Mouse (Mus musculus): ENCODE measurements around the gene Cavin4. TPM values are rescaled to one million over a fixed set of nuclear protein-coding genes. Genes with fewer than 3 reads are reported as not detected.

Gene Cavin4
- polyA plus RNA-seq, 1 experiment from 2014 or later = 0.15 TPM

GRCm38 (mm10) chr4:48633529-48633928, 29.8 kb upstream of the Cavin4 start:
- no peaks in the 10 kb centered on the region for H3K27me3 ChIP-seq (replicated peaks; ENCODE audit: control insufficient read depth, insufficient read depth, low read length)
- DNase-seq (ENCODE audit: low spot score) (no peak), ATAC-seq (replicated peaks; ENCODE audit: low FRiP score) (no peak)
- 80% methylated on average over 6 of the region's 6 CpGs for WGBS
- no peak overlapping the region for H3K4me2 ChIP-seq
- no peak overlapping the region for H3K4me3 ChIP-seq (ENCODE audit: low read depth, low read length)
- H3K36me3 ChIP-seq (ENCODE audit: control insufficient read depth, insufficient read depth, low read length) = 0 out of 2 replicates have a peak, but pooled peaks cover 5% of the 10 kb centered on the region
- H3K27ac ChIP-seq (ENCODE audit: low read depth, low read length) = no peak overlapping the region
- H3K9ac ChIP-seq (ENCODE audit: low read depth, low read length) = no peak overlapping the region
- H3K9me3 ChIP-seq (ENCODE audit: control insufficient read depth, low read length) = no peaks in the 10 kb centered on the region
- H3K4me1 ChIP-seq (replicated peaks; ENCODE audit: control insufficient read depth, insufficient read depth, low read length) = no peaks in the 10 kb centered on the region; the same call in 1 of the 2 replicates

GRCm38 (mm10) chr4:48634058-48634457, 29.3 kb upstream of the Cavin4 start:
- Histone ChIP-seq H3K4me3 (ENCODE audit: low read depth, low read length) (no peak overlapping the region), H3K9ac (ENCODE audit: low read depth, low read length) (no peak overlapping the region), H3K4me1 (replicated peaks; ENCODE audit: control insufficient read depth, insufficient read depth, low read length) (no peaks in the 10 kb centered on the region; the same call in 1 of the 2 replicates), H3K4me2 (no peak overlapping the region), H3K27ac (ENCODE audit: low read depth, low read length) (no peak overlapping the region), H3K9me3 (ENCODE audit: control insufficient read depth, low read length) (no peaks in the 10 kb centered on the region), H3K27me3 (replicated peaks; ENCODE audit: control insufficient read depth, insufficient read depth, low read length) (no peaks in the 10 kb centered on the region), H3K36me3 (ENCODE audit: control insufficient read depth, insufficient read depth, low read length) (0 out of 2 replicates have a peak, but pooled peaks cover 4% of the 10 kb centered on the region)
- WGBS = 80% methylated on average over 2 of the region's 2 CpGs
- ATAC-seq (replicated peaks; ENCODE audit: low FRiP score) = no peak
- DNase-seq (ENCODE audit: low spot score) = no peak

- H3K27me3 ChIP-seq (replicated peaks; ENCODE audit: control insufficient read depth, insufficient read depth, low read length) = no peaks in the 10 kb centered on the region
- no peak overlapping the region for H3K9ac ChIP-seq (ENCODE audit: low read depth, low read length)
- H3K4me2 ChIP-seq = no peak overlapping the region
- no peak overlapping the region for H3K4me3 ChIP-seq (ENCODE audit: low read depth, low read length)
- ATAC-seq (replicated peaks; ENCODE audit: low FRiP score) (no peak), DNase-seq (ENCODE audit: low spot score) (no peak)
- 93% methylated on average over 13 of the region's 13 CpGs for WGBS
- H3K9me3 ChIP-seq (ENCODE audit: control insufficient read depth, low read length) = no peaks in the 10 kb centered on the region
- H3K36me3 ChIP-seq (ENCODE audit: control insufficient read depth, insufficient read depth, low read length) = no peaks in the 10 kb centered on the region; the same call in 1 of the 2 replicates
- no peak overlapping the region for H3K27ac ChIP-seq (ENCODE audit: low read depth, low read length)
- H3K4me1 ChIP-seq (replicated peaks; ENCODE audit: control insufficient read depth, insufficient read depth, low read length) = no peaks in the 10 kb centered on the region
Observed at GRCm38 (mm10) chr4:48636831-48637230, 26.5 kb upstream of the Cavin4 start.

GRCm38 (mm10) chr4:48638132-48638531, 25.2 kb upstream of the Cavin4 start:
- no peak overlapping the region for H3K4me3 ChIP-seq (ENCODE audit: low read depth, low read length)
- no peak overlapping the region for H3K4me2 ChIP-seq
- H3K9me3 ChIP-seq (ENCODE audit: control insufficient read depth, low read length) = no peaks in the 10 kb centered on the region
- 69% methylated on average over 10 of the region's 10 CpGs for WGBS
- H3K27ac ChIP-seq (ENCODE audit: low read depth, low read length) = no peak overlapping the region
- H3K9ac ChIP-seq (ENCODE audit: low read depth, low read length) = no peak overlapping the region
- H3K36me3 ChIP-seq (ENCODE audit: control insufficient read depth, insufficient read depth, low read length) = no peaks in the 10 kb centered on the region; the same call in 1 of the 2 replicates
- H3K27me3 ChIP-seq (replicated peaks; ENCODE audit: control insufficient read depth, insufficient read depth, low read length) = no peaks in the 10 kb centered on the region
- no peaks in the 10 kb centered on the region for H3K4me1 ChIP-seq (replicated peaks; ENCODE audit: control insufficient read depth, insufficient read depth, low read length)
- no peak for ATAC-seq (replicated peaks; ENCODE audit: low FRiP score)
- no peak for DNase-seq (ENCODE audit: low spot score)

GRCm38 (mm10) chr4:48639503-48639902, 23.8 kb upstream of the Cavin4 start:
- ATAC-seq (replicated peaks; ENCODE audit: low FRiP score) (no peak), DNase-seq (ENCODE audit: low spot score) (no peak)
- H3K9me3 ChIP-seq (ENCODE audit: control insufficient read depth, low read length) = no peaks in the 10 kb centered on the region
- no peaks in the 10 kb centered on the region; the same call in 1 of the 2 replicates for H3K36me3 ChIP-seq (ENCODE audit: control insufficient read depth, insufficient read depth, low read length)
- H3K27me3 ChIP-seq (replicated peaks; ENCODE audit: control insufficient read depth, insufficient read depth, low read length) = no peaks in the 10 kb centered on the region
- no peak overlapping the region for H3K27ac ChIP-seq (ENCODE audit: low read depth, low read length)
- no peak overlapping the region for H3K4me2 ChIP-seq
- H3K9ac ChIP-seq (ENCODE audit: low read depth, low read length) = no peak overlapping the region
- no peaks in the 10 kb centered on the region for H3K4me1 ChIP-seq (replicated peaks; ENCODE audit: control insufficient read depth, insufficient read depth, low read length)
- 96% methylated on average over 17 of the region's 17 CpGs for WGBS
- no peak overlapping the region for H3K4me3 ChIP-seq (ENCODE audit: low read depth, low read length)

- H3K27me3 ChIP-seq (replicated peaks; ENCODE audit: control insufficient read depth, insufficient read depth, low read length) = no peaks in the 10 kb centered on the region
- ATAC-seq (replicated peaks; ENCODE audit: low FRiP score) (no peak), DNase-seq (ENCODE audit: low spot score) (no peak)
- H3K27ac ChIP-seq (ENCODE audit: low read depth, low read length) = no peak overlapping the region
- H3K4me2 ChIP-seq = no peak overlapping the region
- peaks cover 4% of the 10 kb centered on the region; the same call in 1 of the 2 replicates for H3K36me3 ChIP-seq (ENCODE audit: control insufficient read depth, insufficient read depth, low read length)
- no peak overlapping the region for H3K9ac ChIP-seq (ENCODE audit: low read depth, low read length)
- no peaks in the 10 kb centered on the region for H3K9me3 ChIP-seq (ENCODE audit: control insufficient read depth, low read length)
- no peaks in the 10 kb centered on the region for H3K4me1 ChIP-seq (replicated peaks; ENCODE audit: control insufficient read depth, insufficient read depth, low read length)
- WGBS = 91% methylated on average over 6 of the region's 6 CpGs
- no peak overlapping the region for H3K4me3 ChIP-seq (ENCODE audit: low read depth, low read length)
Observed at GRCm38 (mm10) chr4:48643801-48644200, 19.5 kb upstream of the Cavin4 start.

- H3K9ac ChIP-seq (ENCODE audit: low read depth, low read length) = no peak overlapping the region
- H3K4me3 ChIP-seq (ENCODE audit: low read depth, low read length) = no peak overlapping the region
- 90% methylated on average over 5 of the region's 5 CpGs for WGBS
- H3K9me3 ChIP-seq (ENCODE audit: control insufficient read depth, low read length) = no peaks in the 10 kb centered on the region
- ATAC-seq (replicated peaks; ENCODE audit: low FRiP score) (no peak), DNase-seq (ENCODE audit: low spot score) (no peak)
- no peak overlapping the region for H3K27ac ChIP-seq (ENCODE audit: low read depth, low read length)
- no peak overlapping the region for H3K4me2 ChIP-seq
- H3K27me3 ChIP-seq (replicated peaks; ENCODE audit: control insufficient read depth, insufficient read depth, low read length) = no peaks in the 10 kb centered on the region
- peaks cover 4% of the 10 kb centered on the region; the same call in 1 of the 2 replicates for H3K36me3 ChIP-seq (ENCODE audit: control insufficient read depth, insufficient read depth, low read length)
- H3K4me1 ChIP-seq (replicated peaks; ENCODE audit: control insufficient read depth, insufficient read depth, low read length) = no peaks in the 10 kb centered on the region
Observed at GRCm38 (mm10) chr4:48646143-48646542, 17.2 kb upstream of the Cavin4 start.

GRCm38 (mm10) chr4:48650617-48651360, 12.5 kb upstream of the Cavin4 start:
- DNase-seq (ENCODE audit: low spot score) (no peak), ATAC-seq (replicated peaks; ENCODE audit: low FRiP score) (no peak)
- WGBS = 88% methylated on average over 10 of the region's 10 CpGs
- H3K4me1 ChIP-seq (replicated peaks; ENCODE audit: control insufficient read depth, insufficient read depth, low read length) = no peaks in the 10 kb centered on the region
- no peak overlapping the region for H3K4me2 ChIP-seq
- H3K4me3 ChIP-seq (ENCODE audit: low read depth, low read length) = no peak overlapping the region
- H3K9me3 ChIP-seq (ENCODE audit: control insufficient read depth, low read length) = no peaks in the 10 kb centered on the region
- no peak overlapping the region for H3K27ac ChIP-seq (ENCODE audit: low read depth, low read length)
- peaks cover 4% of the 10 kb centered on the region; the same call in 1 of the 2 replicates for H3K36me3 ChIP-seq (ENCODE audit: control insufficient read depth, insufficient read depth, low read length)
- no peaks in the 10 kb centered on the region for H3K27me3 ChIP-seq (replicated peaks; ENCODE audit: control insufficient read depth, insufficient read depth, low read length)
- no peak overlapping the region for H3K9ac ChIP-seq (ENCODE audit: low read depth, low read length)

GRCm38 (mm10) chr4:48654118-48654517, 9.2 kb upstream of the Cavin4 start:
- Histone ChIP-seq H3K27ac (ENCODE audit: low read depth, low read length) (no peak overlapping the region), H3K9ac (ENCODE audit: low read depth, low read length) (no peak overlapping the region), H3K4me2 (no peak overlapping the region), H3K9me3 (ENCODE audit: control insufficient read depth, low read length) (no peaks in the 10 kb centered on the region), H3K4me3 (ENCODE audit: low read depth, low read length) (no peak overlapping the region), H3K27me3 (replicated peaks; ENCODE audit: control insufficient read depth, insufficient read depth, low read length) (no peaks in the 10 kb centered on the region), H3K36me3 (ENCODE audit: control insufficient read depth, insufficient read depth, low read length) (no peaks in the 10 kb centered on the region; the same call in 1 of the 2 replicates), H3K4me1 (replicated peaks; ENCODE audit: control insufficient read depth, insufficient read depth, low read length) (no peaks in the 10 kb centered on the region)
- WGBS = 87% methylated on average over 4 of the region's 4 CpGs
- DNase-seq (ENCODE audit: low spot score) (no peak), ATAC-seq (replicated peaks; ENCODE audit: low FRiP score) (no peak)
